Mouse (Mus musculus) hindbrain, embryonic 16.5 days (tissue): Measurements from ENCODE around the gene Qpctl. TPM values are rescaled to one million over a fixed set of nuclear protein-coding genes. Genes with fewer than 3 reads are reported as not detected.

Source experiments
- ATAC-seq: fragments of 200-750 bp; cut with Nextera tagmentation; 2 replicates; pipeline ENCODE4 v1.8.0; 2017; ENCODE audit warnings: moderate TSS enrichment, moderate library complexity
- H3K27ac ChIP-seq: fragments of 300-500 bp; sonication (generic); 2 replicates; pipeline ENCODE4 v1.5.1; 2014; ENCODE audit warnings: low read depth, mild to moderate bottlenecking, control low read depth, low read length, moderate library complexity
- H3K27me3 ChIP-seq: fragments of 300-500 bp; sonication (generic); replicated peaks from 2 replicates; pipeline ENCODE4 v1.6.1; 2014; ENCODE audit warnings: low read length; ENCODE audit not compliant: control insufficient read depth, insufficient read depth
- H3K36me3 ChIP-seq: fragments of 300-500 bp; sonication (generic); 2 replicates; pipeline ENCODE4 v1.6.1; 2014; ENCODE audit warnings: mild to moderate bottlenecking, low read length, moderate library complexity, mixed read lengths; ENCODE audit not compliant: control insufficient read depth, insufficient read depth
- H3K4me1 ChIP-seq: fragments of 300-500 bp; sonication (generic); 2 replicates; pipeline ENCODE4 v1.6.1; 2014; ENCODE audit warnings: low read depth, low read length; ENCODE audit not compliant: control insufficient read depth, insufficient read depth
- H3K4me2 ChIP-seq: fragments of 300-500 bp; sonication (generic); 2 replicates; pipeline ENCODE4 v1.6.1; 2014; ENCODE audit warnings: mild to moderate bottlenecking, low read length, control low read depth, moderate library complexity
- H3K4me3 ChIP-seq: fragments of 300-500 bp; sonication (generic); 2 replicates; pipeline ENCODE4 v1.5.1; 2014; ENCODE audit warnings: mild to moderate bottlenecking, low read length, control low read depth, moderate library complexity
- H3K9ac ChIP-seq: fragments of 300-500 bp; sonication (generic); 2 replicates; pipeline ENCODE4 v1.6.1; 2014; ENCODE audit warnings: low read depth, mild to moderate bottlenecking, control low read depth, low read length, moderate library complexity
- H3K9me3 ChIP-seq: fragments of 300-500 bp; sonication (generic); 2 replicates; pipeline ENCODE4 v1.6.1; 2014; ENCODE audit warnings: mild to moderate bottlenecking, low read length, moderate library complexity; ENCODE audit not compliant: control insufficient read depth
- WGBS: fragments of 180-500 bp; shearing (Covaris S2); extraction: QIAGEN DNeasy Blood & Tissue Kit; methylation state at CpG from one replicate; pipeline ENCODE4 v1.1.7; 2014; 5-methylcytosine and 5-hydroxymethylcytosine counted together
- polyA plus RNA-seq: library from polyadenylated mRNA; unstranded; fragments of >200 nt; fragmentation: Nextera tagmentation; extraction: Ambion mirVana; gene quantifications from 2 replicates; pipeline ENCODE4 v1.2.1, GENCODE M21; 2015

Qpctl gene
- polyA plus RNA-seq, 1 experiment from 2014 or later = 26.3 TPM

DNA sequence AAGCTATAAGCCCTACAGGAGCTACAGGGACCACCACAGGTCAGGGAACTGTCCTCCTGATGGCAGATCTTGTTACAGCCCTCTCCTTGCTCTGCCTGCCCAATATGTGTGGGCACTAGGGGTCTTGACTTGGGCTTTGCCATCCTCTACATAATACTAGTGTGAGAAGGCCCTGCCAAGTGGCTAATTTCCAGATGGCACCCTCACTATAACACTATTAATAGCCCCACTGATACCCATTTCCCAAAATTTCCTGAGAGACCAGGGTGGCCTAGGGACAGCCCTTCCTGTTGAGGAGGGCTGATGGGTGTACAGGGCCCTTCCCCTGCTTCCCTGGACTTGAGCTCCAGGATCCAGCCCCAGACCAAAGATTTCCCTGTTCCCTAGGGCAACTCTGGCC lies 51.2 kb downstream of the Qpctl start:
- Histone ChIP-seq H3K27me3 (peaks cover 8% of the 10 kb centered on the region), H3K4me3 (no peak overlapping the region), H3K4me2 (no peak overlapping the region), H3K9ac (no peak overlapping the region), H3K27ac (no peak overlapping the region), H3K4me1 (peaks cover 32% of the 10 kb centered on the region), H3K36me3 (peaks cover 3% of the 10 kb centered on the region), H3K9me3 (no peaks in the 10 kb centered on the region; the same call in 1 of the 2 replicates)
- ATAC-seq = no peak

DNA sequence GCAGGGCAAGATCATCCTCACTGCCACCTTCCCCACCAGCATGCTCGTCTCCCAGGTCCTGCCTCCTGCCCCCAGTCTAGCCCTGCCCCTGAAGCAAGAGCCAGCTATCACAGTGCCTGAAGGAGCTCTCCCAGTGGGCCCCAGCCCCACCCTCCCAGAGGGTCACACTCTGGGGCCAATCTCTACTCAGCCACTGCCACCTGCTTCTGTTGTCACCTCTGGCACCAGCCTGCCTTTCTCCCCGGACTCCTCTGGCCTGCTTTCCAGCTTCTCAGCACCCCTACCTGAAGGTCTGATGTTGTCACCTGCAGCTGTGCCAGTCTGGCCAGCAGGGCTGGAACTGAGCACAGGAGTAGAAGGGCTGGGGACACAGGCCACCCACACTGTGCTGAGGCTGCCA lies 51.9 kb downstream of the Qpctl start:
- H3K36me3 ChIP-seq = no peaks in the 10 kb centered on the region
- no peak for ATAC-seq
- peaks cover 8% of the 10 kb centered on the region for H3K27me3 ChIP-seq
- peaks cover 34% of the 10 kb centered on the region for H3K4me1 ChIP-seq
- H3K9me3 ChIP-seq = no peaks in the 10 kb centered on the region
- no peak overlapping the region for H3K9ac ChIP-seq
- H3K27ac ChIP-seq = no peak overlapping the region
- no peak overlapping the region for H3K4me3 ChIP-seq
- H3K4me2 ChIP-seq = no peak overlapping the region
- 59% methylated on average over 2 of the region's 2 CpGs for WGBS

DNA sequence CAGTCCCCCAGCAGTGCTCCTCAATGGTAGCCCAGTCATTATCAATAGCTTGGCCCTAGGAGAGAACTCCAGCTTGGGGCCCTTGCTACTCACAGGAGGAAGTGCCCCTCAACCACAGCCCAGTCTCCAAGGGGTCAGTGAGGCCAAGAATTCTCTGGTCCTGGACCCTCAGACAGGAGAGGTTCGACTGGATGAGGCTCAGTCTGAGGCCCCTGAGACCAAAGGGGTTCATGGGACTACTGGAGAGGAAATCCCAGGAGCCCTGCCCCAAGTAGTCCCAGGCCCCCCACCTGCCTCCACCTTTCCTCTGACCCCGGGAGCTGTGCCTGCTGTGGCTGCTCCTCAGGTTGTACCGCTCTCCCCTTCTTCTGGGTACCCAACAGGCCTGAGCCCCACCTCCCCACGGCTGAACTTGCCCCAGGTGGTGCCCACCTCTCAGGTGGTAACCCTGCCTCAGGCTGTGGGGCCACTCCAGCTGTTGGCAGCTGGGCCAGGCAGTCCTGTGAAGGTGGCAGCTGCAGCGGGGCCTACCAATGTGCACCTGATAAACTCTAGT lies 52.6 kb downstream of the Qpctl start:
- Histone ChIP-seq H3K36me3 (0 out of 2 replicates have a peak, but pooled peaks cover 5% of the 10 kb centered on the region), H3K4me1 (peaks cover 34% of the 10 kb centered on the region), H3K27me3 (peaks cover 13% of the 10 kb centered on the region), H3K4me2 (peak overlapping the region; percentile 99), H3K9me3 (no peaks in the 10 kb centered on the region), H3K4me3 (peak overlapping the region; percentile 58), H3K27ac (no peak overlapping the region), H3K9ac (peak overlapping the region; percentile 76)
- no peak for ATAC-seq
- 60% methylated on average over 5 of the region's 5 CpGs for WGBS

DNA sequence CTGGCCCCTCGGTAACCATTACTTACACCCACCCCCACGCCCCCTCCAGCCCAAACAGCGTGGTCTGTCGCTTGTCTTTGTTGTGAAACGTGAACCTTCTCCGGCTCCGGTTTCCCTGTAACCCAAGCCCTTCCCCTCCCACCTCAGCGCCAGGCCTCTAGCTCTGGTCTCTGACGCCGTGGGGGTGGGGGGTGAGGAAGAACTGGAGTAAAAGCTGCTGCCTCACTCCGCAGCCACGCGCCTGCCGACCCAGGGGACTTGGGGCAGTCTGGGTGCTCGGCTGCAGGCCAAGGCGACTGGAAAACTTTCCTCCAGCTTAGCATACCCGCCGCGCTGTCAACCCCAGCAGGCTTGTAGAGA lies 53.4 kb downstream of the Qpctl start:
- Histone ChIP-seq H3K4me1 (peaks cover 34% of the 10 kb centered on the region), H3K9me3 (no peaks in the 10 kb centered on the region), H3K27me3 (peaks cover 19% of the 10 kb centered on the region), H3K4me2 (peak overlapping the region; percentile 99), H3K27ac (no peak overlapping the region; the same call in 1 of the 2 replicates), H3K9ac (peak overlapping the region; percentile 76), H3K4me3 (peak overlapping the region; percentile 58), H3K36me3 (0 out of 2 replicates have a peak, but pooled peaks cover 6% of the 10 kb centered on the region)
- under 1% methylated on average over 19 of the region's 19 CpGs for WGBS
- ATAC-seq = no peak

DNA sequence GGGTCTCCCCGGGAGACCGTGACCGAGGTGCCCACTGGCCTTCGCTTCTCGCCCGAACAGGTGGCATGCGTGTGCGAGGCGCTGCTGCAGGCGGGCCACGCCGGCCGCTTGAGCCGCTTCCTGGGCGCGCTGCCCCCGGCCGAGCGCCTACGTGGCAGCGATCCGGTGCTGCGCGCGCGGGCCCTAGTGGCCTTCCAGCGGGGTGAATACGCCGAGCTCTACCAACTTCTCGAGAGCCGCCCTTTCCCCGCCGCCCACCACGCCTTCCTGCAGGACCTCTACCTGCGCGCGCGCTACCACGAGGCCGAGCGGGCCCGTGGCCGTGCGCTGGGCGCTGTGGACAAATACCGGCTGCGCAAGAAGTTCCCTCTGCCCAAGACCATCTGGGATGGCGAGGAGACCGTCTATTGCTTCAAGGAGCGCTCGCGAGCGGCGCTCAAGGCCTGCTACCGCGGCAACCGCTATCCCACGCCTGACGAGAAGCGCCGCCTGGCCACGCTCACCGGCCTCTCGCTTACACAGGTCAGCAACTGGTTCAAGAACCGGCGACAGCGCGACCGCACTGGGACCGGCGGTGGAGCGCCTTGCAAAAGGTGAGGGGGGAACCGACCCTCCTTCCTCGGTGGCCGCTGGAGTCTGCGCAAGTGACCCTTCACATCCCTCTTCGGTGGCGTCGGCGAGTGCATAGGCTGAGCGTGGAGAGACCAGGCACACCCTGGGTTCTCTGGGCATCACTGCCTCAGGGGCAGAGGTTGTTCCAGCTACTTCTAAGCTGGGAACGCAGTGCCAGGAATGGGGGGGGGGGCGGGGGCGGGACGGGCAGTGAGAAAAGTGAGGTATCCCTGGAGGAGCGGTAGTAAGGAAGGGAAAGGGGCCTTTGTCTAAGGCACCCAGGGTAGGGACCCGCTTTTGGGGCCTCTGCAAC lies 54.0 kb downstream of the Qpctl start:
- peak overlapping the region; percentile 76 for H3K9ac ChIP-seq
- H3K4me3 ChIP-seq = peak overlapping the region; percentile 58
- H3K27ac ChIP-seq = peak overlapping the region; percentile 88
- H3K4me1 ChIP-seq = peaks cover 34% of the 10 kb centered on the region
- H3K9me3 ChIP-seq = no peaks in the 10 kb centered on the region
- under 1% methylated on average over 84 of the region's 87 CpGs for WGBS
- peaks cover 20% of the 10 kb centered on the region for H3K27me3 ChIP-seq
- H3K36me3 ChIP-seq = 0 out of 2 replicates have a peak, but pooled peaks cover 6% of the 10 kb centered on the region
- ATAC-seq = no peak
- peak overlapping the region; percentile 99 for H3K4me2 ChIP-seq

DNA sequence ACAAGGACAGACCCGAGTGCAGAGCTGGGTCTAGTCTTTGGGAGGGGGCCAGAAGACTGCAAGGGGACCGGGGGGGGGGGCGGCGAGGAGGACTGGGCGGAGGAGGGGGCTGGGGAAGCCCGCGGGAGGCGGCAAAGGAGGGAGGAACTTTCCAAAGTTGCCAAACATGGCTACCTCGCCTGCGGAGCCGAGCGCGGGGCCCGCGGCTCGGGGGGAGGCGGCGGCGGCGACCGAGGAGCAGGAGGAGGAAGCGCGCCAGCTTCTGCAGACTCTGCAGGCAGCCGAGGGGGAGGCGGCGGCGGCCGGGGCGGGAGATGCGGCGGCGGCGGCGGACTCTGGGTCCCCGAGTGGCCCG lies 54.6 kb downstream of the Qpctl start, which contains the start of gene Six5:
Six5 (plus strand) TSS at position 124 of the 355 bp plus-strand sequence.
- Histone ChIP-seq H3K4me1 (peaks cover 34% of the 10 kb centered on the region), H3K36me3 (0 out of 2 replicates have a peak, but pooled peaks cover 6% of the 10 kb centered on the region), H3K9ac (peak within 1 kb of the TSS; percentile 76), H3K4me3 (peak within 1 kb of the TSS; percentile 58), H3K27ac (peak within 1 kb of the TSS; percentile 88), H3K27me3 (peaks cover 20% of the 10 kb centered on the region), H3K9me3 (no peaks in the 10 kb centered on the region), H3K4me2 (peak within 1 kb of the TSS; percentile 99)
- no peak for ATAC-seq
- whole genome bisulfite sequencing = 4% methylated on average over 17 of the region's 36 CpGs

DNA sequence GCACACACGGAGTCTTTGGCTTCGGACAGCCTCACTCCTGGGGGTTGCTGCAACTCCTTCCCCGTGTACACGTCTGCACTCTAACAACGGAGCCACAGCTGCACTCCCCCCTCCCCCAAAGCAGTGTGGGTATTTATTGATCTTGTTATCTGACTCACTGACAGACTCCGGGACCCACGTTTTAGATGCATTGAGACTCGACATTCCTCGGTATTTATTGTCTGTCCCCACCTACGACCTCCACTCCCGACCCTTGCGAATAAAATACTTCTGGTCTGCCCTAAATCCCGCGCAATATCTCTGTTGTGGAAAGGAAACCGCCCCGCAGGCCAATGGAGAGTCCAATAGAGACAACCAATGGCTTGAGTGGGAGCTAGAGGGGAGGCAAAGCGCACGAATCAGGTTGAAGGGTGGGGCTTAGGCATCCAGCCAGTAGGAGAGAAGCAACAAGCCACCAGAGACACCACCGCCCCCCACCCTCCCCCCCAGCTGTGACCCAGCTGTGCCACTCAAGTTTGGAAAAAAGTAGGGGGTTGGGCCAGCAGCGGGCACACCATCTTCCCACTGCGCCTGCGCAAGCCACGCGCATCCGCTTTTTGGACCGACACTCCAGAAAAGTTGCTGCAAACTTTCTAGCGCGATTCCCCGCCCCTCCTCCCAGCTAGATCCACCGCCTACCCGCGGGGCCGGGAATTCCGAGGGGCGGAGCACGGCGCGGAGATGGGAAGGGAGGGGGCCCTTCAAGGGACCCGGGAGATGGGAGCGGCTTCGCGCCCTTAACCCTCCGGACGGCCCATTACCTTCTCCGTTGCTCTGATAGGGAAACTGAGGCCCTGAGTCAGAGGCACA lies 55.3 kb downstream of the Qpctl start:
- Histone ChIP-seq H3K9me3 (no peaks in the 10 kb centered on the region), H3K9ac (peak overlapping the region; percentile 76; the same call in 1 of the 2 replicates), H3K4me2 (peak overlapping the region; percentile 99), H3K27me3 (peaks cover 20% of the 10 kb centered on the region), H3K4me1 (peaks cover 34% of the 10 kb centered on the region), H3K4me3 (peak overlapping the region; percentile 58), H3K27ac (peak overlapping the region; percentile 88), H3K36me3 (peaks cover 10% of the 10 kb centered on the region)
- under 1% methylated on average over 45 of the region's 45 CpGs for WGBS
- peak; percentile 75 for ATAC-seq

DNA sequence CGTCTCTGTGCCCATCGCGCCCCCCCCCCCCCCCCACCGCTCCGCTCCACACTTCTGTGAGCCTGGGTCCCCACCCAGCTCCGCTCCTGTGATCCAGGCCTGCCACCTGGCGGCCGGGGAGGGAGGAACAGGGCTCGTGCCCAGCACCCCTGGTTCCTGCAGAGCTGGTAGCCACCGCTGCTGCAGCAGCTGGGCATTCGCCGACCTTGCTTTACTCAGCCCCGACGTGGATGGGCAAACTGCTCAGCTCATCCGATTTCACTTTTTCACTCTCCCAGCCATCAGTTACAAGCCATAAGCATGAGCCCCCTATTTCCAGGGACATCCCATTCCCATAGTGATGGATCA lies 55.9 kb downstream of the Qpctl start:
- WGBS = 2% methylated on average over 9 of the region's 15 CpGs
- ATAC-seq = peak; percentile 31
- no peak overlapping the region; the same call in 1 of the 2 replicates for H3K9ac ChIP-seq
- no peaks in the 10 kb centered on the region for H3K9me3 ChIP-seq
- H3K36me3 ChIP-seq = peaks cover 15% of the 10 kb centered on the region
- peak overlapping the region; percentile 99 for H3K4me2 ChIP-seq
- H3K4me1 ChIP-seq = peaks cover 34% of the 10 kb centered on the region
- peak overlapping the region; percentile 66 for H3K27ac ChIP-seq
- peak overlapping the region; percentile 58 for H3K4me3 ChIP-seq
- peaks cover 20% of the 10 kb centered on the region for H3K27me3 ChIP-seq
